Mouse (Mus musculus) CH12.LX (cell line): ENCODE measurements around the gene Patj. TPM values are rescaled to one million over a fixed set of nuclear protein-coding genes. Genes with fewer than 3 reads are reported as not detected.

ENCODE experiments used
- DNase-seq: peaks from one replicate; pipeline ENCODE4 v3.0.0-alpha.2; 2013; ENCODE audit errors: extremely low read depth
- H3K27ac ChIP-seq: 2 replicates; pipeline ENCODE4 v1.5.1; 2012; ENCODE audit warnings: low read depth, mild to moderate bottlenecking, control low read depth, moderate library complexity; ENCODE audit not compliant: insufficient read depth
- H3K27me3 ChIP-seq: replicated peaks from 2 replicates; pipeline ENCODE3; 2012; ENCODE audit warnings: inconsistent platforms
- H3K36me3 ChIP-seq, 2 experiments: replicated peaks in 1 of 2; 2 replicates each; pipeline versions ENCODE3 to v1.6.1; 2012; ENCODE audit warnings: inconsistent platforms in 1 of 2, low read length in 1 of 2, mild to moderate bottlenecking in 1 of 2, mixed read lengths in 1 of 2, moderate library complexity in 1 of 2; ENCODE audit not compliant: control insufficient read depth in 1 of 2, insufficient read depth in 1 of 2
- H3K4me1 ChIP-seq, 2 experiments: 2 replicates each; pipeline ENCODE4 v1.6.1; 2012; ENCODE audit warnings: inconsistent platforms in 1 of 2, moderate library complexity in 1 of 2; ENCODE audit not compliant: insufficient read depth in 2 of 2, control insufficient read depth in 1 of 2
- H3K4me2 ChIP-seq: 2 replicates; pipeline ENCODE4 v1.6.1; 2012; ENCODE audit warnings: low read depth, mild to moderate bottlenecking, control low read depth; ENCODE audit not compliant: poor library complexity, insufficient read depth, severe bottlenecking
- H3K4me3 ChIP-seq, 3 experiments: fragments of 150-350 bp in 1 of 3; sonication (generic) in 1 of 3; replicated peaks in 1 of 3; 2 replicates each; pipeline versions ENCODE3 to v1.5.1; 2011 to 2012; ENCODE audit warnings: low read depth in 2 of 3, low read length in 2 of 3, mild to moderate bottlenecking in 2 of 3, moderate library complexity in 2 of 3, control low read depth in 1 of 3, improper control_type of control experiment in 1 of 3, inconsistent platforms in 1 of 3, mixed read lengths in 1 of 3; ENCODE audit not compliant: poor library complexity in 1 of 3
- H3K79me2 ChIP-seq: replicated peaks from 2 replicates; pipeline ENCODE4 v1.6.1; 2012; ENCODE audit warnings: mild to moderate bottlenecking, moderate library complexity; ENCODE audit not compliant: control insufficient read depth, poor library complexity, insufficient read depth, severe bottlenecking; ENCODE audit errors: extremely low read depth
- H3K9ac ChIP-seq: 2 replicates; pipeline ENCODE4 v1.6.1; 2012; ENCODE audit warnings: low read depth, mild to moderate bottlenecking, control low read depth, moderate library complexity; ENCODE audit not compliant: insufficient read depth
- H3K9me3 ChIP-seq: replicated peaks from 2 replicates; pipeline ENCODE3; 2012; ENCODE audit warnings: low read length, inconsistent platforms, mixed read lengths
- BHLHE40 ChIP-seq: IDR thresholded peaks from 2 replicates; pipeline ENCODE4 v1.6.1; 2011; ENCODE audit warnings: mild to moderate bottlenecking, low read depth, low read length, improper control_type of control experiment
- CTCF ChIP-seq, 2 experiments: IDR thresholded peaks in 1 of 2; conservative IDR thresholded peaks in 1 of 2; 2 replicates each; pipeline ENCODE4 v1.5.1; 2011 to 2012; ENCODE audit warnings: low read depth in 2 of 2, low read length in 2 of 2, improper control_type of control experiment in 1 of 2, inconsistent platforms in 1 of 2, mild to moderate bottlenecking in 1 of 2, moderate library complexity in 1 of 2
- E2F4 ChIP-seq: IDR thresholded peaks from 2 replicates; pipeline ENCODE4 v1.6.1; 2011; ENCODE audit warnings: low read depth, low read length, improper control_type of control experiment; ENCODE audit not compliant: insufficient replicate concordance
- ETS1 ChIP-seq: conservative IDR thresholded peaks from 2 replicates; pipeline ENCODE4 v1.6.1; 2012; ENCODE audit warnings: low read depth, mild to moderate bottlenecking, inconsistent platforms, low read length, improper control_type of control experiment, moderate library complexity
- GABPA ChIP-seq: IDR thresholded peaks from 2 replicates; pipeline ENCODE4 v1.6.1; 2012; ENCODE audit warnings: low read depth, low read length, improper control_type of control experiment, inconsistent platforms; ENCODE audit not compliant: insufficient replicate concordance
- HCFC1 ChIP-seq: IDR thresholded peaks from 2 replicates; pipeline ENCODE4 v1.6.1; 2012; ENCODE audit warnings: low read depth, mild to moderate bottlenecking, inconsistent platforms, low read length, improper control_type of control experiment
- IRF4 ChIP-seq: IDR thresholded peaks from 2 replicates; pipeline ENCODE4 v1.6.1; 2014; ENCODE audit warnings: low read depth, mild to moderate bottlenecking, inconsistent platforms, low read length, improper control_type of control experiment
- JUN ChIP-seq: IDR thresholded peaks from 2 replicates; pipeline ENCODE4 v1.6.1; 2011; ENCODE audit warnings: low read depth, mild to moderate bottlenecking, low read length, improper control_type of control experiment, moderate library complexity; ENCODE audit not compliant: insufficient read depth
- JUND ChIP-seq: conservative IDR thresholded peaks from 2 replicates; pipeline ENCODE4 v1.6.1; 2011; ENCODE audit warnings: low read depth, low read length, improper control_type of control experiment
- KAT2A ChIP-seq: IDR thresholded peaks from 2 replicates; pipeline ENCODE4 v1.6.1; 2012; ENCODE audit warnings: low read length, improper control_type of control experiment, inconsistent platforms; ENCODE audit not compliant: insufficient replicate concordance
- MAZ ChIP-seq: IDR thresholded peaks from 2 replicates; pipeline ENCODE4 v1.6.1; 2012; ENCODE audit warnings: low read depth, mild to moderate bottlenecking, inconsistent platforms, low read length, improper control_type of control experiment, moderate library complexity
- MEF2A ChIP-seq: IDR thresholded peaks from 2 replicates; pipeline ENCODE4 v1.6.1; 2014; ENCODE audit warnings: low read depth, mild to moderate bottlenecking, inconsistent platforms, low read length, improper control_type of control experiment, borderline replicate concordance
- MXI1 ChIP-seq: IDR thresholded peaks from 2 replicates; pipeline ENCODE4 v1.6.1; 2011; ENCODE audit warnings: mild to moderate bottlenecking, low read depth, low read length, improper control_type of control experiment
- MYC ChIP-seq: IDR thresholded peaks from 2 replicates; pipeline ENCODE4 v1.6.1; 2011; ENCODE audit warnings: low read depth, mild to moderate bottlenecking, improper control_type of control experiment, low read length
- NELFE ChIP-seq: IDR thresholded peaks from 2 replicates; pipeline ENCODE4 v1.6.1; 2011; ENCODE audit warnings: low read depth, low read length, improper control_type of control experiment
- RCOR1 ChIP-seq: conservative IDR thresholded peaks from 2 replicates; pipeline ENCODE4 v1.6.1; 2012; ENCODE audit warnings: low read depth, mild to moderate bottlenecking, inconsistent platforms, low read length, improper control_type of control experiment
- SIN3A ChIP-seq: IDR thresholded peaks from 2 replicates; pipeline ENCODE4 v1.6.1; 2012; ENCODE audit warnings: low read length, improper control_type of control experiment, inconsistent platforms
- TCF12 ChIP-seq: IDR thresholded peaks from 2 replicates; pipeline ENCODE4 v1.6.1; 2014; ENCODE audit warnings: low read depth, mild to moderate bottlenecking, inconsistent platforms, low read length, improper control_type of control experiment
- ZKSCAN1 ChIP-seq: IDR thresholded peaks from 2 replicates; pipeline ENCODE4 v1.6.1; 2012; ENCODE audit warnings: low read depth, inconsistent platforms, low read length, improper control_type of control experiment, borderline replicate concordance
- ZMIZ1 ChIP-seq: IDR thresholded peaks from 2 replicates; pipeline ENCODE4 v1.6.1; 2012; ENCODE audit warnings: low read depth, mild to moderate bottlenecking, inconsistent platforms, low read length, improper control_type of control experiment
- dilution Hi-C: fragments of 300-500 bp; cut with MboI; formaldehyde crosslinking; loops from 2 replicates; pipeline ENCODE4 v1.14.3; 2020; ENCODE audit warnings: low sequenced_read_pairs; ENCODE audit not compliant: extremely low pct_unique_long_range_greater_than_20kb, extremely low pct_ligation_motif_present
- in situ Hi-C: fragments of 300-500 bp; cut with MboI; formaldehyde crosslinking; loops from 3 replicates; pipeline ENCODE4 v1.14.3; 2019; ENCODE audit warnings: low sequenced_read_pairs, low pct_ligation_motif_present, low pct_unique_long_range_greater_than_20kb, mixed read lengths
- polyA plus RNA-seq: library from polyadenylated mRNA; unstranded; fragments of >175 nt; gene quantifications from 2 replicates; pipeline ENCODE4 v1.2.1, GENCODE M21; 2012; ENCODE audit warnings: low read depth; ENCODE audit not compliant: insufficient read length
- total RNA-seq, 2 experiments: library from RNA; depleted of rRNA; stranded (reverse); fragments of 300-350 nt in 1 of 2; fragments of >200 nt in 1 of 2; gene quantifications; 2 replicates each; pipeline ENCODE4 v1.2.3; 2012 to 2014

Patj gene
- total and polyA plus RNA-seq, 3 experiments, result 1.2 to 6.1 (median 2.0) TPM

GRCm38 (mm10) chr4:98560196-98560830 is 164.7 kb downstream of the Patj start:
- Histone ChIP-seq H3K4me2 (no peak overlapping the region), H3K9ac (no peak overlapping the region), H3K27me3 (no peaks in the 10 kb centered on the region), H3K4me3 (no peak overlapping the region), H3K36me3 (no peaks in the 10 kb centered on the region), H3K27ac (no peak overlapping the region), H3K9me3 (peaks cover 49% of the 10 kb centered on the region), H3K79me2 (no peaks in the 10 kb centered on the region), H3K4me1 (no peaks in the 10 kb centered on the region)
- in situ Hi-C loops (no loop called here), dilution Hi-C loops (no loop called here)
- TF ChIP-seq ZKSCAN1 (no peak), MYC (no peak), MAZ (no peak), ETS1 (no peak), ZMIZ1 (no peak), KAT2A (no peak), SIN3A (no peak), JUN (no peak), MEF2A (no peak), NELFE (no peak), JUND (no peak)
- DNase-seq, result no peak

- Histone ChIP-seq H3K4me2 (no peak overlapping the region), H3K79me2 (no peaks in the 10 kb centered on the region), H3K36me3 (no peaks in the 10 kb centered on the region), H3K4me3 (no peak overlapping the region)
- no peak for DNase-seq
- TF ChIP-seq TCF12, result no peak
- no peak for TF ChIP-seq E2F4
- TF ChIP-seq GABPA, result no peak
- TF ChIP-seq BHLHE40, result no peak
- TF ChIP-seq CTCF (conservative IDR thresholded peaks at IDR 0.05 in 1 of 2, IDR thresholded peaks at IDR 0.05 in 1 of 2; ENCODE audit: low read depth in 2 of 2, low read length in 2 of 2), result no peak
- TF ChIP-seq ZKSCAN1, result no peak
- TF ChIP-seq IRF4, result no peak
- no peak for TF ChIP-seq HCFC1
- TF ChIP-seq MXI1, result no peak
- TF ChIP-seq RCOR1, result no peak
- TF ChIP-seq, all 38 proteins: peak for 0
- in situ Hi-C loops, result no loop called here
- dilution Hi-C loops, result no loop called here
- Histone ChIP-seq H3K27me3 (no peaks in the 10 kb centered on the region), H3K9ac (no peak overlapping the region), H3K4me1 (no peaks in the 10 kb centered on the region), H3K27ac (no peak overlapping the region), H3K9me3 (peaks cover 52% of the 10 kb centered on the region)
Observed at GRCm38 (mm10) chr4:98563082-98563481, 167.5 kb downstream of the Patj start.
